Mouse (Mus musculus) ES-E14 (cell line): Measurements from ENCODE around the gene Fam229a.

ENCODE experiments used
- MAFK ChIP-seq: IDR thresholded peaks from 2 replicates; pipeline ENCODE4 v1.6.1; 2014; ENCODE audit warnings: mild to moderate bottlenecking, low read depth, low read length, inconsistent platforms; ENCODE audit not compliant: insufficient read depth
- ZNF384 ChIP-seq: IDR thresholded peaks from 2 replicates; pipeline ENCODE4 v1.6.1; 2012; ENCODE audit warnings: low read depth, low read length, inconsistent platforms

DNA sequence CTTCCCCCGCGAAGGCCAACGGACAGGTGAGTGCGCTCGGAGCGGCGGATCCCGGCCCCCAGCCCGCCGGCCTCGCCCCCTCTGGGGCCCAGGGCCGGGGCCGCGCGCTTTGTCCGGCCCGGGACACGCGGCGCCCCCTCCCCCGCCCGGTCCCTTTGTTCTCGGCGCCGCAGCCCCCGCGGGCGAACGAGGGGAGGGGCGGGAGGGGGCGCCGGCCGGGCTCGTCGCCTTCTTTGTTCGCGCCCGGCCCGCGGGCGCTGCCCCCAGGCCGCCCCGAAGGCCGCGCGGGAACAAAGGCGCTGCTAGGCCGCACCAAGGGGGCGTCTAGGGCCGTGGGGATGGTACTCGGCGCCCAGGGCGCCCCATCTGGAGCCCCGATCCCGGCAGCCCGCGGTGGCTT is 22.9 kb downstream of the Fam229a start:
- TF ChIP-seq MAFK (no peak), ZNF384 (no peak)
